Mouse (Mus musculus): Measurements from ENCODE around the gene Atp10a. TPM values are rescaled to one million over a fixed set of nuclear protein-coding genes. Genes with fewer than 3 reads are reported as not detected.

Gene Atp10a
- polyA plus RNA-seq, 1 experiment, result not detected

GRCm38 (mm10) chr7:58840367-58840766 lies 184.4 kb downstream of the Atp10a start:
- Histone ChIP-seq H3K36me3 (ENCODE audit: control insufficient read depth) (no peaks in the 10 kb centered on the region), H3K4me1 (ENCODE audit: control insufficient read depth) (no peaks in the 10 kb centered on the region), H3K9me3 (ENCODE audit: control insufficient read depth, low read length) (no peaks in the 10 kb centered on the region; the same call in 1 of the 2 replicates), H3K27me3 (ENCODE audit: control insufficient read depth) (no peaks in the 10 kb centered on the region), H3K4me3 (replicated peaks) (no peak overlapping the region)
- TF ChIP-seq TAL1 (IDR thresholded peaks at IDR 0.05; ENCODE audit: low read length) (no peak), GATA1 (IDR thresholded peaks at IDR 0.05; ENCODE audit: low read length) (no peak)

- no peaks in the 10 kb centered on the region for H3K4me1 ChIP-seq (ENCODE audit: control insufficient read depth)
These were observed 185.1 kb downstream of the Atp10a start for GRCm38 (mm10) chr7:58841066-58841465.

GRCm38 (mm10) chr7:58842818-58843217 lies 186.9 kb downstream of the Atp10a start:
- H3K9me3 ChIP-seq (ENCODE audit: control insufficient read depth, low read length), result no peaks in the 10 kb centered on the region
- no peaks in the 10 kb centered on the region for H3K36me3 ChIP-seq (ENCODE audit: control insufficient read depth)
- H3K4me1 ChIP-seq (ENCODE audit: control insufficient read depth), result no peaks in the 10 kb centered on the region
- no peaks in the 10 kb centered on the region for H3K27me3 ChIP-seq (ENCODE audit: control insufficient read depth)
- H3K4me3 ChIP-seq (replicated peaks), result no peak overlapping the region
- no peak for TF ChIP-seq TAL1 (IDR thresholded peaks at IDR 0.05; ENCODE audit: low read length)
- TF ChIP-seq GATA1 (IDR thresholded peaks at IDR 0.05; ENCODE audit: low read length), result no peak

More at GRCm38 (mm10) chr7:58841066-58841465, 185.1 kb downstream of the Atp10a start:
- Histone ChIP-seq H3K9me3 (ENCODE audit: control insufficient read depth, low read length) (no peaks in the 10 kb centered on the region; the same call in 1 of the 2 replicates), H3K27me3 (ENCODE audit: control insufficient read depth) (no peaks in the 10 kb centered on the region), H3K36me3 (ENCODE audit: control insufficient read depth) (no peaks in the 10 kb centered on the region), H3K4me3 (replicated peaks) (no peak overlapping the region)
- TF ChIP-seq GATA1 (IDR thresholded peaks at IDR 0.05; ENCODE audit: low read length) (no peak), TAL1 (IDR thresholded peaks at IDR 0.05; ENCODE audit: low read length) (no peak)

- no peaks in the 10 kb centered on the region for H3K27me3 ChIP-seq (ENCODE audit: control insufficient read depth)
- no peaks in the 10 kb centered on the region for H3K4me1 ChIP-seq (ENCODE audit: control insufficient read depth)
- H3K36me3 ChIP-seq (ENCODE audit: control insufficient read depth), result no peaks in the 10 kb centered on the region
- no peaks in the 10 kb centered on the region for H3K9me3 ChIP-seq (ENCODE audit: control insufficient read depth, low read length)
- no peak for TF ChIP-seq TAL1 (IDR thresholded peaks at IDR 0.05; ENCODE audit: low read length)
- no peak for TF ChIP-seq GATA1 (IDR thresholded peaks at IDR 0.05; ENCODE audit: low read length)
- H3K4me3 ChIP-seq (replicated peaks), result no peak overlapping the region
These were observed 187.9 kb downstream of the Atp10a start for GRCm38 (mm10) chr7:58843767-58844445.

- no peak for TF ChIP-seq GATA1 (IDR thresholded peaks at IDR 0.05; ENCODE audit: low read length)
- TF ChIP-seq TAL1 (IDR thresholded peaks at IDR 0.05; ENCODE audit: low read length), result no peak
These were observed 188.5 kb downstream of the Atp10a start for GRCm38 (mm10) chr7:58844449-58844848.

GRCm38 (mm10) chr7:58858921-58859320 lies 203.0 kb downstream of the Atp10a start:
- no peaks in the 10 kb centered on the region for H3K4me1 ChIP-seq (ENCODE audit: control insufficient read depth)
- no peaks in the 10 kb centered on the region; the same call in 1 of the 2 replicates for H3K9me3 ChIP-seq (ENCODE audit: control insufficient read depth, low read length)
- TF ChIP-seq GATA1 (IDR thresholded peaks at IDR 0.05; ENCODE audit: low read length) (no peak), TAL1 (IDR thresholded peaks at IDR 0.05; ENCODE audit: low read length) (no peak)
- no peaks in the 10 kb centered on the region for H3K27me3 ChIP-seq (ENCODE audit: control insufficient read depth)
- H3K36me3 ChIP-seq (ENCODE audit: control insufficient read depth), result no peaks in the 10 kb centered on the region
- H3K4me3 ChIP-seq (replicated peaks), result no peak overlapping the region

More at GRCm38 (mm10) chr7:58844449-58844848, 188.5 kb downstream of the Atp10a start:
- H3K4me3 ChIP-seq (replicated peaks), result no peak overlapping the region
- H3K27me3 ChIP-seq (ENCODE audit: control insufficient read depth), result no peaks in the 10 kb centered on the region
- H3K4me1 ChIP-seq (ENCODE audit: control insufficient read depth), result no peaks in the 10 kb centered on the region
- no peaks in the 10 kb centered on the region for H3K36me3 ChIP-seq (ENCODE audit: control insufficient read depth)
- no peaks in the 10 kb centered on the region for H3K9me3 ChIP-seq (ENCODE audit: control insufficient read depth, low read length)

GRCm38 (mm10) chr7:58863174-58863573 lies 207.2 kb downstream of the Atp10a start:
- H3K4me3 ChIP-seq (replicated peaks), result no peak overlapping the region
- TF ChIP-seq GATA1 (IDR thresholded peaks at IDR 0.05; ENCODE audit: low read length), result no peak
- no peak for TF ChIP-seq TAL1 (IDR thresholded peaks at IDR 0.05; ENCODE audit: low read length)
- H3K4me1 ChIP-seq (ENCODE audit: control insufficient read depth), result no peaks in the 10 kb centered on the region
- no peaks in the 10 kb centered on the region for H3K9me3 ChIP-seq (ENCODE audit: control insufficient read depth, low read length)
- no peaks in the 10 kb centered on the region for H3K27me3 ChIP-seq (ENCODE audit: control insufficient read depth)
- H3K36me3 ChIP-seq (ENCODE audit: control insufficient read depth), result no peaks in the 10 kb centered on the region

- Histone ChIP-seq H3K27me3 (ENCODE audit: control insufficient read depth) (no peaks in the 10 kb centered on the region), H3K36me3 (ENCODE audit: control insufficient read depth) (no peaks in the 10 kb centered on the region), H3K4me1 (ENCODE audit: control insufficient read depth) (no peaks in the 10 kb centered on the region), H3K4me3 (replicated peaks) (no peak overlapping the region), H3K9me3 (ENCODE audit: control insufficient read depth, low read length) (no peaks in the 10 kb centered on the region)
- TF ChIP-seq TAL1 (IDR thresholded peaks at IDR 0.05; ENCODE audit: low read length) (no peak), GATA1 (IDR thresholded peaks at IDR 0.05; ENCODE audit: low read length) (no peak)
These were observed 211.1 kb downstream of the Atp10a start for GRCm38 (mm10) chr7:58866865-58867614.

GRCm38 (mm10) chr7:58870661-58871060 lies 214.7 kb downstream of the Atp10a start:
- TF ChIP-seq GATA1 (IDR thresholded peaks at IDR 0.05; ENCODE audit: low read length), result no peak
- no peak for TF ChIP-seq TAL1 (IDR thresholded peaks at IDR 0.05; ENCODE audit: low read length)
- no peaks in the 10 kb centered on the region for H3K36me3 ChIP-seq (ENCODE audit: control insufficient read depth)
- no peaks in the 10 kb centered on the region for H3K27me3 ChIP-seq (ENCODE audit: control insufficient read depth)
- H3K9me3 ChIP-seq (ENCODE audit: control insufficient read depth, low read length), result no peaks in the 10 kb centered on the region
- no peak overlapping the region for H3K4me3 ChIP-seq (replicated peaks)
- H3K4me1 ChIP-seq (ENCODE audit: control insufficient read depth), result no peaks in the 10 kb centered on the region

All from erythroblast, embryonic 14.5 days (primary cell).